Comparison of ENCODE assay signal across 7 mouse cellular contexts in the genomic region with DNA sequence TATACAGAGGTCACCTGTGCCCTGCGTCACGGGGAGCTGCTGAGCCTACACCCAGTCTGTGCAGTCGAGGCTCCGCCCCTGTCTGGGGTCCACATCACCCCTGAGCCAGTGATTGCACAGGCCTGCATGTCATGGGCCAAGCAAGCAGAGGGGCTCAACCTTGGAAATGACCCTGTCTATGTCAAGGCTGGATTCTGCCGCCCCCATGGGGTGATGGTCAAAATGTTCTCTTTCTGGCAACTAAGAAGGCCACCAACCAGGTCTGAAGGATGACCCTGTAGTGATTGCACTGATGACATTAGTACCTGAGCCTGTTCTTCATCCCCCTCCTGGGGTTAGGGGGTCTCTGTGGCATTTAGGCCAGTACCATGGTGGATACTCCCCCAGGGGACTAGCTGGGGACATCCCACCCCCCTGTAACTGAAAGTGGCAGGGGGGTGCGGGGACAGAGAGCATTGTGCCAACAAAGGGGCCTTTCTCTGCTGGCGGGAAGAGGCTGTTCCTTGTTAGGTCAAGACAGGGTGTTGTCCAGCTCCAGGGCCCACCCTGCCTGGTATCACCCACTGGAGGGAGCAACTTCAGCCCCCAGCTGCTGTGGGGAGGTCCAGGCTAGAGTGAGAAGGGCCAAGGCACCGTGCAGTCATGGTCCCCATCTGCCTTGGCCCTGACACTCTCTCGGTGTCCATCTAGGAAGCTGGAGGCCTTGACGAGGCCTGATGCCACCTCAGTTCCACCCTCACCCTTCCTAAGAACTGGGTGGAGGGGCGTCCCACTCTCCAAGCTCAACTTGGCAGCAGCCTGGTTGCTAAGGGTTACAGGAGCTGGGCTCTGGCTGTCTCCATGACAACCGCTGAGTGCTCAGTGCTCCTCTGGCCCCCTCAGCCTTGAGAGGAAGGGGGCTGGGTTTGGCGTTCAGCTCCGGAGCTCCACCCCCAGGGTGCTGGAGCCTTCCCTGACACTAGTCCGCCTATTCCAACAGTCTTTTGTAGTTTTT. TPM values are rescaled to one million over a fixed set of nuclear protein-coding genes. Genes with fewer than 3 reads are reported as not detected.
DNase-seq lines count a peak whose midpoint lies in the region; ATAC-seq and TF ChIP-seq lines count a peak whose summit lies in the region.

No protein-coding gene starts in this region.

- H3K27me3 ChIP-seq in ES-Bruce4 (ENCODE audit: control insufficient read depth, insufficient read depth, low read length, poor library complexity, severe bottlenecking) (no peaks in the 10 kb centered on the region), MEL (ENCODE audit: control insufficient read depth in 1 of 2, insufficient read depth in 2 of 2, low read length in 2 of 2) (no peaks in the 10 kb centered on the region)
- H3K27me3 ChIP-seq in midbrain, embryonic 16.5 days (ENCODE audit: control insufficient read depth, insufficient read depth, low read depth, low read length), result no peaks in the 10 kb centered on the region

- H3K4me1 ChIP-seq in ES-Bruce4 (ENCODE audit: control insufficient read depth, insufficient read depth, low read length) (no peaks in the 10 kb centered on the region), MEL (ENCODE audit: control insufficient read depth in 1 of 2, insufficient read depth in 2 of 2, low read length in 2 of 2) (peaks cover 2 to 6% of the 10 kb centered on the region in 2 experiments; a peak in 3 of 4 replicates)
- peaks cover 22% of the 10 kb centered on the region for H3K4me1 ChIP-seq in midbrain, embryonic 16.5 days (ENCODE audit: control insufficient read depth, insufficient read depth, low read length)

- ATAC-seq in granulocyte monocyte progenitor cell, adult 5-6 weeks (replicated peaks; ENCODE audit: poor library complexity, severe bottlenecking), result peak; percentile 14; the same call in 1 of the 2 replicates
- peak; percentile 88 for ATAC-seq in midbrain, embryonic 16.5 days
- ATAC-seq in activated CD4-positive, CD25-positive, alpha-beta regulatory T cell, adult 4 months, result no peak

- 10% methylated on average over 15 of the region's 15 CpGs for WGBS in midbrain, embryonic 16.5 days

- H3K36me3 ChIP-seq in ES-Bruce4 (ENCODE audit: control insufficient read depth, insufficient read depth, low read length, poor library complexity, severe bottlenecking) (0 out of 2 replicates have a peak, but pooled peaks cover 6% of the 10 kb centered on the region), MEL (ENCODE audit: control insufficient read depth in 1 of 2, insufficient read depth in 2 of 2, low read length in 2 of 2) (no peaks in the 10 kb centered on the region; a peak in 1 of 4 replicates)
- peaks cover 12% of the 10 kb centered on the region for H3K36me3 ChIP-seq in midbrain, embryonic 16.5 days (ENCODE audit: control insufficient read depth, insufficient read depth, low read length)

- H3K79me2 ChIP-seq in MEL (ENCODE audit: control insufficient read depth, insufficient read depth, low read length, poor library complexity), result peaks cover 1% of the 10 kb centered on the region; the same call in 1 of the 2 replicates

- no peak overlapping the region for H3K27ac ChIP-seq in ES-Bruce4 (ENCODE audit: insufficient read depth, low read length)
- no peak overlapping the region for H3K27ac ChIP-seq in MEL (ENCODE audit: control insufficient read depth, low read depth, low read length)
- H3K27ac ChIP-seq in midbrain, embryonic 16.5 days (ENCODE audit: low read length), result peak overlapping the region; percentile 97

- H3K4me2 ChIP-seq in midbrain, embryonic 16.5 days (ENCODE audit: low read length), result peak overlapping the region; percentile 61

- H3K4me3 ChIP-seq in ES-Bruce4 (ENCODE audit: low read depth, low read length) (peak overlapping the region; percentile 87), MEL (ENCODE audit: control insufficient read depth in 1 of 2, insufficient read depth in 1 of 2, low read depth in 2 of 2, low read length in 2 of 2) (peak overlapping the region; percentile 80 to 99)
- H3K4me3 ChIP-seq in midbrain, embryonic 16.5 days (ENCODE audit: low read depth, low read length), result peak overlapping the region; percentile 78

- H3K9me3 ChIP-seq in ES-Bruce4 (replicated peaks; ENCODE audit: control insufficient read depth, insufficient read depth, low read length, poor library complexity, severe bottlenecking) (no peaks in the 10 kb centered on the region), MEL (replicated peaks; ENCODE audit: insufficient read depth, low read length) (no peaks in the 10 kb centered on the region)
- H3K9me3 ChIP-seq in midbrain, embryonic 16.5 days (replicated peaks; ENCODE audit: control insufficient read depth, low read length, poor library complexity, severe bottlenecking), result no peaks in the 10 kb centered on the region

- peak overlapping the region; percentile 73 for H3K9ac ChIP-seq in ES-Bruce4 (ENCODE audit: low read depth, poor library complexity, severe bottlenecking)
- peak overlapping the region; percentile 81 for H3K9ac ChIP-seq in MEL (ENCODE audit: control insufficient read depth, low read depth, low read length, poor library complexity, severe bottlenecking)
- peak overlapping the region; percentile 88 for H3K9ac ChIP-seq in midbrain, embryonic 16.5 days (ENCODE audit: low read depth, low read length)

- TF ChIP-seq EP300 in ES-Bruce4 (IDR thresholded peaks at IDR 0.05; ENCODE audit: insufficient read depth, low read depth, low read length) (no peak), MEL (IDR thresholded peaks at IDR 0.05; ENCODE audit: low read depth in 1 of 2, low read length in 2 of 2) (no peak)

- TF ChIP-seq POLR2A in ES-Bruce4 (IDR thresholded peaks at IDR 0.05; ENCODE audit: insufficient read depth, low read length), result no peak
- no peak for TF ChIP-seq POLR2A in MEL (IDR thresholded peaks at IDR 0.05; ENCODE audit: control insufficient read depth in 1 of 2, insufficient read depth in 1 of 2, low read depth in 1 of 2, low read length in 2 of 2, poor library complexity in 1 of 2)

- TF ChIP-seq CTCF in ES-Bruce4 (IDR thresholded peaks at IDR 0.05; ENCODE audit: low read depth, low read length) (no peak), MEL (IDR thresholded peaks at IDR 0.05 in 2 of 3, conservative IDR thresholded peaks at IDR 0.05 in 1 of 3; ENCODE audit: control insufficient read depth in 1 of 3, insufficient read depth in 1 of 3, low read depth in 2 of 3, low read length in 3 of 3, poor library complexity in 1 of 3, severe bottlenecking in 1 of 3) (peak in 1 of 3 experiments; percentile 11; a peak in 1 of 6 replicates)

- TF ChIP-seq RAD21 in MEL (IDR thresholded peaks at IDR 0.05; ENCODE audit: low read depth, low read length), result peak; percentile 13

- no peak for DNase-seq in MEL (ENCODE audit: low read depth, low spot score)
- DNase-seq in embryo, embryonic 11 days, result peak; percentile 94
- DNase-seq in left cerebral cortex, adult 8-10 months (ENCODE audit: low spot score in 2 of 2), result peak; percentile 48 to 95

RNA-seq across cellular contexts. Expression of gene Cers1, which starts 1.2 kb away (rescaled TPM):
- polyA plus RNA-seq in ES-Bruce4 (2011; ENCODE audit: insufficient read depth, insufficient read length, low read depth, missing spikeins), result 3.4 and 3.8 TPM in 2 replicates
- total RNA-seq in MEL (2012; rRNA removed), result 3.4 and 5.0 TPM in 2 replicates
- polyA plus RNA-seq in MEL (2012; ENCODE audit: insufficient read depth in 1 of 2, insufficient read length in 2 of 2, low read depth in 1 of 2, low replicate concordance in 2 of 2, missing spikeins in 1 of 2), result 1 to 10 TPM in 1 of 2 experiments, not detected in 1; 7.7 TPM
- total RNA-seq in granulocyte monocyte progenitor cell, adult 5-6 weeks (2014; fragmentation: Nextera tagmentation), result not detected in 2 replicates
- total RNA-seq in granulocyte monocyte progenitor cell, adult 5-6 weeks (2017), result not detected in 2 replicates
- 10 to 100 TPM; 83.6 to 94.5 (median 88.4) TPM for total RNA-seq in left cerebral cortex, adult 8-10 months (2022)
- polyA plus RNA-seq in midbrain, embryonic 16.5 days (2015; fragmentation: Nextera tagmentation; extraction: Ambion mirVana), result 40.3 and 42.1 TPM in 2 replicates
- not detected for polyA plus RNA-seq in activated CD4-positive, CD25-positive, alpha-beta regulatory T cell, adult 4 months (2017; shearing (Covaris generic))

RNA-seq across cellular contexts. Expression of gene Gdf1, which starts 12.8 kb away (rescaled TPM):
- 1.0 TPM in 1 of 2 replicates, not detected in the other for polyA plus RNA-seq in ES-Bruce4 (2011; ENCODE audit: insufficient read depth, insufficient read length, low read depth, missing spikeins)
- total RNA-seq in MEL (2012; rRNA removed), result 1.9 and 2.6 TPM in 2 replicates
- 1 to 10 TPM in 1 of 2 experiments, not detected in 1; 1.9 TPM for polyA plus RNA-seq in MEL (2012; ENCODE audit: insufficient read depth in 1 of 2, insufficient read length in 2 of 2, low read depth in 1 of 2, low replicate concordance in 2 of 2, missing spikeins in 1 of 2)
- total RNA-seq in granulocyte monocyte progenitor cell, adult 5-6 weeks (2014; fragmentation: Nextera tagmentation), result not detected in 2 replicates
- total RNA-seq in granulocyte monocyte progenitor cell, adult 5-6 weeks (2017), result not detected in 2 replicates
- total RNA-seq in left cerebral cortex, adult 8-10 months (2022), result 10 to 100 TPM in 2 of 4 experiments, 1 to 10 TPM in 2; 4.2 to 13.4 (median 7.4) TPM
- 2.5 and 7.0 TPM in 2 replicates for polyA plus RNA-seq in midbrain, embryonic 16.5 days (2015; fragmentation: Nextera tagmentation; extraction: Ambion mirVana)
- under 1 TPM in 1 of 2 experiments, not detected in 1; 0.79 TPM for polyA plus RNA-seq in activated CD4-positive, CD25-positive, alpha-beta regulatory T cell, adult 4 months (2017; shearing (Covaris generic))

RNA-seq across cellular contexts. Expression of gene Cope, which starts 14.5 kb away (rescaled TPM):
- 115 and 117 TPM in 2 replicates for polyA plus RNA-seq in ES-Bruce4 (2011; ENCODE audit: insufficient read depth, insufficient read length, low read depth, missing spikeins)
- 132 and 134 TPM in 2 replicates for total RNA-seq in MEL (2012; rRNA removed)
- polyA plus RNA-seq in MEL (2012; ENCODE audit: insufficient read depth in 1 of 2, insufficient read length in 2 of 2, low read depth in 1 of 2, low replicate concordance in 2 of 2, missing spikeins in 1 of 2), result 100 to 1,000 TPM in 1 of 2 experiments, not detected in 1; 232 TPM
- total RNA-seq in granulocyte monocyte progenitor cell, adult 5-6 weeks (2014; fragmentation: Nextera tagmentation), result 209 and 240 TPM in 2 replicates
- 132 and 155 TPM in 2 replicates for total RNA-seq in granulocyte monocyte progenitor cell, adult 5-6 weeks (2017)
- 100 to 1,000 TPM; 123 to 154 (median 139) TPM for total RNA-seq in left cerebral cortex, adult 8-10 months (2022)
- 261 and 268 TPM in 2 replicates for polyA plus RNA-seq in midbrain, embryonic 16.5 days (2015; fragmentation: Nextera tagmentation; extraction: Ambion mirVana)
- 100 to 1,000 TPM; 312 to 332 TPM for polyA plus RNA-seq in activated CD4-positive, CD25-positive, alpha-beta regulatory T cell, adult 4 months (2017; shearing (Covaris generic))

RNA-seq across cellular contexts. Expression of gene Ddx49, which starts 14.5 kb away (rescaled TPM):
- polyA plus RNA-seq in ES-Bruce4 (2011; ENCODE audit: insufficient read depth, insufficient read length, low read depth, missing spikeins) (45.3 and 50.5 TPM in 2 replicates), MEL (2012; ENCODE audit: insufficient read depth in 1 of 2, insufficient read length in 2 of 2, low read depth in 1 of 2, low replicate concordance in 2 of 2, missing spikeins in 1 of 2) (100 to 1,000 TPM in 1 of 2 experiments, not detected in 1; 116 TPM)
- 94.1 and 102 TPM in 2 replicates for total RNA-seq in MEL (2012; rRNA removed)
- total RNA-seq in granulocyte monocyte progenitor cell, adult 5-6 weeks (2014; fragmentation: Nextera tagmentation), result 45.9 and 66.8 TPM in 2 replicates
- 139 and 177 TPM in 2 replicates for total RNA-seq in granulocyte monocyte progenitor cell, adult 5-6 weeks (2017)
- 10 to 100 TPM; 47.5 to 55.7 (median 51.8) TPM for total RNA-seq in left cerebral cortex, adult 8-10 months (2022)
- polyA plus RNA-seq in midbrain, embryonic 16.5 days (2015; fragmentation: Nextera tagmentation; extraction: Ambion mirVana), result 40.3 and 45.0 TPM in 2 replicates
- polyA plus RNA-seq in activated CD4-positive, CD25-positive, alpha-beta regulatory T cell, adult 4 months (2017; shearing (Covaris generic)), result 10 to 100 TPM; 44.3 to 46.8 TPM

RNA-seq across cellular contexts. Expression of gene Homer3, which starts 34.2 kb away (rescaled TPM):
- polyA plus RNA-seq in ES-Bruce4 (2011; ENCODE audit: insufficient read depth, insufficient read length, low read depth, missing spikeins) (37.9 and 40.0 TPM in 2 replicates), MEL (2012; ENCODE audit: insufficient read depth in 1 of 2, insufficient read length in 2 of 2, low read depth in 1 of 2, low replicate concordance in 2 of 2, missing spikeins in 1 of 2) (10 to 100 TPM in 1 of 2 experiments, not detected in 1; 22.8 TPM)
- total RNA-seq in MEL (2012; rRNA removed), result 8.2 and 12.2 TPM in 2 replicates
- total RNA-seq in granulocyte monocyte progenitor cell, adult 5-6 weeks (2014; fragmentation: Nextera tagmentation), result 5.4 and 12.3 TPM in 2 replicates
- 6.5 and 12.3 TPM in 2 replicates for total RNA-seq in granulocyte monocyte progenitor cell, adult 5-6 weeks (2017)
- 10 to 100 TPM in 1 of 4 experiments, 1 to 10 TPM in 3; 9.2 to 12.1 (median 9.8) TPM for total RNA-seq in left cerebral cortex, adult 8-10 months (2022)
- 26.3 and 29.9 TPM in 2 replicates for polyA plus RNA-seq in midbrain, embryonic 16.5 days (2015; fragmentation: Nextera tagmentation; extraction: Ambion mirVana)
- polyA plus RNA-seq in activated CD4-positive, CD25-positive, alpha-beta regulatory T cell, adult 4 months (2017; shearing (Covaris generic)), result under 1 TPM in 1 of 2 experiments, not detected in 1; 0.66 TPM
